Mouse (Mus musculus) cerebellum, postnatal 4 days (tissue): ENCODE measurements around the gene Gm20388.

ENCODE experiments used
- DNase-seq, 2 experiments: peaks; one replicate each; pipeline ENCODE4 v3.0.0; 2022; ENCODE audit warnings: low spot score in 2 of 2, mixed read lengths in 1 of 2

Gm20388 gene

GRCm38 (mm10) chr8:122433269-122433905 lies 2522.7 kb downstream of the Gm20388 start:
- no peak for DNase-seq

- no peak for DNase-seq
Measured at GRCm38 (mm10) chr8:122435375-122435774, 2524.7 kb downstream of the Gm20388 start.

GRCm38 (mm10) chr8:122436146-122436545 lies 2525.5 kb downstream of the Gm20388 start:
- no peak for DNase-seq

- DNase-seq: no peak
Measured at GRCm38 (mm10) chr8:122436586-122437125, 2526.0 kb downstream of the Gm20388 start.

- DNase-seq: no peak
Measured at GRCm38 (mm10) chr8:122437708-122438331, 2527.2 kb downstream of the Gm20388 start.

GRCm38 (mm10) chr8:122439336-122439735 lies 2528.7 kb downstream of the Gm20388 start:
- peak in 1 of 2 experiments; percentile 46 for DNase-seq

GRCm38 (mm10) chr8:122441326-122441725 lies 2530.7 kb downstream of the Gm20388 start:
- DNase-seq: no peak

GRCm38 (mm10) chr8:122442356-122442755 lies 2531.7 kb downstream of the Gm20388 start:
- no peak for DNase-seq

- DNase-seq: no peak
Measured at GRCm38 (mm10) chr8:122442781-122443180, 2532.1 kb downstream of the Gm20388 start.

- DNase-seq: peak; percentile 96 to 98
Measured at GRCm38 (mm10) chr8:122443262-122444006, 2532.8 kb downstream of the Gm20388 start, which contains the start of gene Mvd. Gene Mvd (minus strand): TSS chr8:122443422.

- peak; percentile 60 to 86 for DNase-seq
Measured at GRCm38 (mm10) chr8:122444058-122444748, 2533.6 kb downstream of the Gm20388 start.

GRCm38 (mm10) chr8:122445203-122445602 lies 2534.6 kb downstream of the Gm20388 start:
- DNase-seq: no peak

- no peak for DNase-seq
Measured at GRCm38 (mm10) chr8:122451161-122451703, 2540.6 kb downstream of the Gm20388 start.

- DNase-seq: no peak
Measured at GRCm38 (mm10) chr8:122452154-122452553, 2541.5 kb downstream of the Gm20388 start.

GRCm38 (mm10) chr8:122454409-122454808 lies 2543.8 kb downstream of the Gm20388 start:
- DNase-seq: no peak

- DNase-seq: no peak
Measured at GRCm38 (mm10) chr8:122457171-122457570, 2546.5 kb downstream of the Gm20388 start.

GRCm38 (mm10) chr8:122459218-122459900 lies 2548.7 kb downstream of the Gm20388 start:
- DNase-seq: no peak

GRCm38 (mm10) chr8:122459990-122460389 lies 2549.3 kb downstream of the Gm20388 start:
- DNase-seq: no peak

GRCm38 (mm10) chr8:122460524-122461472 lies 2550.2 kb downstream of the Gm20388 start, which contains the start of gene Snai3:
Gene Snai3 (minus strand): TSS chr8:122460733.
- DNase-seq: no peak
